Mouse (Mus musculus) neural tube, embryonic 15.5 days (tissue): ENCODE results near the gene Amz1. TPM values are rescaled to one million over a fixed set of nuclear protein-coding genes. Genes with fewer than 3 reads are reported as not detected.

Source experiments
- polyA plus RNA-seq: library from polyadenylated mRNA; unstranded; fragments of >200 nt; fragmentation: Nextera tagmentation; extraction: Ambion mirVana; gene quantifications from 2 replicates; pipeline ENCODE4 v1.2.1, GENCODE M21; 2015

Amz1 gene
- polyA plus RNA-seq, 1 experiment from 2014 or later, result 3.5 TPM

Other genes with a start within 250 kb of the Amz1 start
- gene Chst12, start 218.6 kb upstream of the Amz1 start, polyA plus RNA-seq, result 30.6 and 31.2 TPM in 2 replicates
- 1.6 TPM in 1 of 2 replicates, not detected in the other for gene Grifin, start 159.1 kb upstream of the Amz1 start, polyA plus RNA-seq
- gene Lfng, start 116.8 kb upstream of the Amz1 start, polyA plus RNA-seq, result 16.7 and 19.4 TPM in 2 replicates
- gene Ttyh3, start 75.1 kb upstream of the Amz1 start, polyA plus RNA-seq, result 58.8 and 63.9 TPM in 2 replicates
- 25.5 and 26.2 TPM in 2 replicates for gene Iqce, start 21.7 kb upstream of the Amz1 start, polyA plus RNA-seq
- 25.9 and 26.9 TPM in 2 replicates for gene Brat1, start 19.1 kb upstream of the Amz1 start, polyA plus RNA-seq
- gene Gna12, start 106.3 kb downstream of the Amz1 start, polyA plus RNA-seq, result 17.7 and 43.8 TPM in 2 replicates